Mouse (Mus musculus) kidney, embryonic 14.5 days (tissue): Measurements from ENCODE around the gene Wfdc9. TPM values are rescaled to one million over a fixed set of nuclear protein-coding genes. Genes with fewer than 3 reads are reported as not detected.

ENCODE experiments used
- ATAC-seq: fragments of 200-750 bp; cut with Nextera tagmentation; 2 replicates; pipeline ENCODE4 v1.8.0; 2017; ENCODE audit warnings: moderate number of reproducible peaks, mild to moderate bottlenecking, moderate TSS enrichment, moderate library complexity; ENCODE audit not compliant: low FRiP score, low TSS enrichment
- H3K27ac ChIP-seq: fragments of 300-500 bp; sonication (generic); 2 replicates; pipeline ENCODE4 v1.5.1; 2014; ENCODE audit warnings: low read depth, mild to moderate bottlenecking, low read length, moderate library complexity, mixed read lengths
- H3K27me3 ChIP-seq: fragments of 300-500 bp; sonication (generic); 2 replicates; pipeline ENCODE4 v1.6.1; 2014; ENCODE audit warnings: mild to moderate bottlenecking, low read length; ENCODE audit not compliant: control insufficient read depth, insufficient read depth
- H3K36me3 ChIP-seq: fragments of 300-500 bp; sonication (generic); 2 replicates; pipeline ENCODE4 v1.6.1; 2014; ENCODE audit warnings: low read length, mixed read lengths; ENCODE audit not compliant: control insufficient read depth, insufficient read depth
- H3K4me1 ChIP-seq: fragments of 300-500 bp; sonication (generic); 2 replicates; pipeline ENCODE4 v1.6.1; 2014; ENCODE audit warnings: low read length, mixed read lengths; ENCODE audit not compliant: control insufficient read depth, insufficient read depth
- H3K4me2 ChIP-seq: fragments of 300-500 bp; sonication (generic); replicated peaks from 2 replicates; pipeline ENCODE4 v1.6.1; 2014; ENCODE audit warnings: low read depth, mild to moderate bottlenecking, low read length
- H3K4me3 ChIP-seq: fragments of 300-500 bp; sonication (generic); 2 replicates; pipeline ENCODE4 v1.5.1; 2014; ENCODE audit warnings: mild to moderate bottlenecking, low read length
- H3K9ac ChIP-seq: fragments of 300-500 bp; sonication (generic); 2 replicates; pipeline ENCODE4 v1.6.1; 2014; ENCODE audit warnings: low read depth, mild to moderate bottlenecking, low read length, moderate library complexity
- H3K9me3 ChIP-seq: fragments of 300-500 bp; sonication (generic); 2 replicates; pipeline ENCODE4 v1.6.1; 2016; ENCODE audit warnings: low read length; ENCODE audit not compliant: control insufficient read depth
- WGBS: fragments of 180-500 bp; shearing (Covaris S2); extraction: QIAGEN DNeasy Blood & Tissue Kit; methylation state at CpG from one replicate; pipeline ENCODE4 v1.1.7; 2014; 5-methylcytosine and 5-hydroxymethylcytosine counted together
- polyA plus RNA-seq: library from polyadenylated mRNA; unstranded; fragments of >200 nt; fragmentation: Nextera tagmentation; extraction: Ambion mirVana; gene quantifications from 2 replicates; pipeline ENCODE4 v1.2.1, GENCODE M21; 2014

Gene Wfdc9
- polyA plus RNA-seq, 1 experiment from 2014 or later: not detected

DNA sequence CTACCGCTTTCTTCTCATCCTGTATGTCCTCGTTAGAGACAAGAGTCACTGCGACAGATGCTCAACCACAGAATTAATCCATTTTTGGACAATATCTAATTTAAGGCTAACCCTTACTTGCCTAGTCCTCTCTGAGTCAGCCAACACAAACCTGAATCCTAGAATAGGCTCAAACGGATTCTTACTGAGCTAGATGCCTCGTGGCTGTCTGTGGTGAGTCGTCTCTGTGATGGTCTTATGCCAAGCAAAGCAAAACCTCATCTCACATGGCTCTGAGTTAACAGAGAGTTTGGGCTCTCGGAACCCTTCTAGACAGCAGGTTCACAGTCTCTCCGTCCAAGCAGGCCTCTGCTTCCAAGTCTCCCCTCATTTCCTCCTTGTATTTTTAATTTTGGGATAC lies 52.0 kb downstream of the Wfdc9 start:
- Histone ChIP-seq H3K27ac (no peak overlapping the region), H3K4me2 (no peak overlapping the region)

DNA sequence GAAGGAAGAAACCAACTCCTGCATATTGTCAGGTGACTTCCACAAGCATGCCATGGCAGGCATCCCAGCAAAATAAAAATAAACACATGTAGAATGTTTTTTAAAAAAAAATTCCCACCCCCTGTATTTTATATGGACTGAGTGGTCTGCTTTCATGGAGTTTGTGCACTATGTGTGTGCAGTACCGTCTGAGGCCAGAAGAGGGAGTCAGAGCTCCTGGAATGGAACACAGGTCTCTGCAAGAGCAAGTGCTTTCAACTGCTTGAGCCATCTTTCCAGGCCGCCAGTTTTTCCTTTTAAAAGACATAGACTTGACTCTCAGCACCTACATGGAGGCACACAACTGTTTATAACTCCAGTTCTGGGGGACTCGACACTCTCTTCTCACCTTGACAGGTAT lies 52.9 kb downstream of the Wfdc9 start:
- Histone ChIP-seq H3K9ac (no peak overlapping the region), H3K27ac (no peak overlapping the region), H3K4me1 (no peaks in the 10 kb centered on the region), H3K9me3 (no peaks in the 10 kb centered on the region), H3K36me3 (no peaks in the 10 kb centered on the region), H3K27me3 (no peaks in the 10 kb centered on the region), H3K4me2 (no peak overlapping the region), H3K4me3 (no peak overlapping the region)
- 83% methylated on average over 3 of the region's 3 CpGs for WGBS
- no peak for ATAC-seq

More for the DNA sequence above, 52.0 kb downstream of the Wfdc9 start:
- no peak overlapping the region for H3K9ac ChIP-seq
- no peak overlapping the region for H3K4me3 ChIP-seq
- no peaks in the 10 kb centered on the region for H3K27me3 ChIP-seq
- H3K36me3 ChIP-seq: no peaks in the 10 kb centered on the region
- 90% methylated on average over 8 of the region's 8 CpGs for WGBS
- H3K4me1 ChIP-seq: no peaks in the 10 kb centered on the region
- no peaks in the 10 kb centered on the region for H3K9me3 ChIP-seq
- no peak for ATAC-seq

- H3K4me1 ChIP-seq: no peaks in the 10 kb centered on the region
- H3K9me3 ChIP-seq: no peaks in the 10 kb centered on the region
- H3K27me3 ChIP-seq: no peaks in the 10 kb centered on the region
- no peak overlapping the region for H3K4me2 ChIP-seq
- H3K4me3 ChIP-seq: no peak overlapping the region
- H3K27ac ChIP-seq: no peak overlapping the region
- no peak overlapping the region for H3K9ac ChIP-seq
- 73% methylated on average over 3 of the region's 3 CpGs for WGBS
- H3K36me3 ChIP-seq: no peaks in the 10 kb centered on the region
- ATAC-seq: no peak
Measured at GRCm38 (mm10) chr2:164600179-164600578, 56.2 kb downstream of the Wfdc9 start.

Other genes with a start within 250 kb of the Wfdc9 start
- gene Sdc4, start 212.7 kb downstream of the Wfdc9 start, polyA plus RNA-seq: 87.8 and 108 TPM in 2 replicates
- 66.8 and 69.4 TPM in 2 replicates for gene Sys1, start 199.6 kb downstream of the Wfdc9 start, polyA plus RNA-seq
- 7.1 and 8.4 TPM in 2 replicates for gene Gm20458, start 195.6 kb downstream of the Wfdc9 start, polyA plus RNA-seq
- not detected in 2 replicates for gene Trp53tg5, start 182.9 kb downstream of the Wfdc9 start, polyA plus RNA-seq
- 12.4 and 14.7 TPM in 2 replicates for gene Dbndd2, start 170.5 kb downstream of the Wfdc9 start, polyA plus RNA-seq
- 70.7 and 79.2 TPM in 2 replicates for gene Pigt, start 159.1 kb downstream of the Wfdc9 start, polyA plus RNA-seq
- gene Wfdc2, start 94.2 kb downstream of the Wfdc9 start, polyA plus RNA-seq: 330 and 331 TPM in 2 replicates
- gene Spint3, start 83.1 kb downstream of the Wfdc9 start, polyA plus RNA-seq: not detected in 2 replicates
- not detected in 2 replicates for gene Wfdc6a, start 71.1 kb downstream of the Wfdc9 start, polyA plus RNA-seq
- gene Eppin, start 63.0 kb downstream of the Wfdc9 start, polyA plus RNA-seq: not detected in 2 replicates
- gene Wfdc6b, start 43.1 kb downstream of the Wfdc9 start, polyA plus RNA-seq: not detected in 2 replicates
- not detected in 2 replicates for gene Wfdc8, start 43.0 kb downstream of the Wfdc9 start, polyA plus RNA-seq
- not detected in 2 replicates for gene Wfdc16, start 17.8 kb downstream of the Wfdc9 start, polyA plus RNA-seq
- gene Wfdc10, start 537 bp downstream of the Wfdc9 start, polyA plus RNA-seq: not detected in 2 replicates
- not detected in 2 replicates for gene Wfdc11, start 17.5 kb upstream of the Wfdc9 start, polyA plus RNA-seq
- 0.54 and 0.93 TPM in 2 replicates for gene Wfdc13, start 28.5 kb upstream of the Wfdc9 start, polyA plus RNA-seq
- gene Spint4, start 41.9 kb upstream of the Wfdc9 start, polyA plus RNA-seq: 1.1 and 1.4 TPM in 2 replicates
- not detected in 2 replicates for gene Spint5, start 58.7 kb upstream of the Wfdc9 start, polyA plus RNA-seq
- 0.83 and 1.4 TPM in 2 replicates for gene Wfdc3, start 89.3 kb upstream of the Wfdc9 start, polyA plus RNA-seq
- 64.4 and 70.8 TPM in 2 replicates for gene Dnttip1, start 89.4 kb upstream of the Wfdc9 start, polyA plus RNA-seq
- gene Ube2c, start 113.3 kb upstream of the Wfdc9 start, polyA plus RNA-seq: 559 and 687 TPM in 2 replicates
- gene Tnnc2, start 123.4 kb upstream of the Wfdc9 start, polyA plus RNA-seq: 1.8 and 1.9 TPM in 2 replicates
- gene Snx21, start 129.2 kb upstream of the Wfdc9 start, polyA plus RNA-seq: 16.0 and 16.6 TPM in 2 replicates
- 13.7 and 17.0 TPM in 2 replicates for gene Acot8, start 148.3 kb upstream of the Wfdc9 start, polyA plus RNA-seq
- 7.3 and 9.0 TPM in 2 replicates for gene Zswim3, start 148.5 kb upstream of the Wfdc9 start, polyA plus RNA-seq
- 12.4 and 20.0 TPM in 2 replicates for gene Zswim1, start 166.1 kb upstream of the Wfdc9 start, polyA plus RNA-seq
- gene Spata25, start 172.0 kb upstream of the Wfdc9 start, polyA plus RNA-seq: not detected in 2 replicates
- gene Ctsa, start 176.3 kb upstream of the Wfdc9 start, polyA plus RNA-seq: 122 and 135 TPM in 2 replicates
- 6.0 and 6.6 TPM in 2 replicates for gene Neurl2, start 176.9 kb upstream of the Wfdc9 start, polyA plus RNA-seq
- 25.7 and 34.6 TPM in 2 replicates for gene Pltp, start 201.1 kb upstream of the Wfdc9 start, polyA plus RNA-seq
- gene Pcif1, start 222.7 kb upstream of the Wfdc9 start, polyA plus RNA-seq: 68.9 and 72.9 TPM in 2 replicates